Mouse (Mus musculus) E14TG2a.4 (cell line): ENCODE results near the gene Mgat5.

Experiments
- CTCF ChIP-seq: conservative IDR thresholded peaks from 2 replicates; pipeline ENCODE4 v1.5.1; 2014; ENCODE audit warnings: low read length
- NANOG ChIP-seq: IDR thresholded peaks from 2 replicates; pipeline ENCODE4 v1.6.1; 2014; ENCODE audit warnings: borderline replicate concordance, low read length, mixed read lengths
- POU5F1 ChIP-seq: IDR thresholded peaks from 2 replicates; pipeline ENCODE4 v1.6.1; 2014; ENCODE audit warnings: low read length, borderline replicate concordance

DNA sequence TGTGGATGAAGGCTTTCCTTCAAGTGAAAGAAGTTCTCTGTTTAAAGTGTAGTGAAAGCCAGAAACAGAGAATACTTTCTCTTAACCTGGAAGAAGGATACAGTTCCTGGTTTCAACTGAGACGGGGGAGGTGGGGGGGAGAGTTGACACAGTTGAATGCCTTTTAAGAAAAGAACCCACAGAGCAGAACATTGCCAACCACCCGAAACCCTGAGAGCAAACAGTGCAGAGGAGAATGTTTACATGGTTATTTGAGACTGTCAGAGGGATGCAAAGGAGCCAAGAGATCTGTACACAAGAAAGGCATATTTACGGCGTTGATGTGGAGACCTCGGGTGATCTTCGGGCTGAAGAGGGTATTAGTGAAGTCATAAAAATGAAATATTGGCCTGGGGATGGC is 195.9 kb downstream of the Mgat5 start:
- TF ChIP-seq CTCF (no peak), POU5F1 (no peak), NANOG (no peak)
